Mouse (Mus musculus) frontal cortex, postnatal 10 days (tissue): ENCODE measurements around the gene Pi16.

Experiments
- DNase-seq, 2 experiments: peaks; one replicate each; pipeline ENCODE4 v3.0.0; 2022; ENCODE audit warnings: low spot score in 2 of 2, mixed read lengths in 1 of 2

Pi16 gene

GRCm38 (mm10) chr17:29356882-29357281, 39.4 kb downstream of the Pi16 start:
- DNase-seq, result no peak

DNA sequence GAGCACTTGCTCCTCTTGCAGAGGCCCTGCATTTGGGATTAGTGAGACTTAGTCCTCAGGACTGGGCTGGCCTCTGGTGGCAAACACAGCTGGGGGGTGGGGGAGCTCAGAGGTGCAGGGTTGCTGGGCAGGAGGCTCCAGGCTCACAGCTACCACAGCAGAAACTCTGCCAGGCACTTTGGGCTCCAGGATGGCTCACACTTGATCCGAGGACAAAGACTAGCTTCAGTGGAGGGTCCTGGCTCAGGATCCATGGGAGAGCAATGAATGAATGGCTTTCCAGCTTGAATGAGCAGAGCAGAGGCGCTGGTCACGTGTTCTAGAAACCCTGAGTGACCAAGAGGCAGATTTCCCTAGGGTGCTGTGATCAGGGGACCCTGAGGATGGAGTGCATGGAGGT, 41.4 kb downstream of the Pi16 start:
- DNase-seq, result no peak

GRCm38 (mm10) chr17:29360761-29361221, 43.3 kb downstream of the Pi16 start, which contains the start of gene Fgd2:
Gene Fgd2, plus strand, starts transcription at chr17:29360914.
- DNase-seq, result no peak

- DNase-seq, result no peak
Measured at GRCm38 (mm10) chr17:29361982-29362691, 44.7 kb downstream of the Pi16 start.

- DNase-seq, result no peak
Measured at GRCm38 (mm10) chr17:29363109-29363508, 45.6 kb downstream of the Pi16 start.

DNA sequence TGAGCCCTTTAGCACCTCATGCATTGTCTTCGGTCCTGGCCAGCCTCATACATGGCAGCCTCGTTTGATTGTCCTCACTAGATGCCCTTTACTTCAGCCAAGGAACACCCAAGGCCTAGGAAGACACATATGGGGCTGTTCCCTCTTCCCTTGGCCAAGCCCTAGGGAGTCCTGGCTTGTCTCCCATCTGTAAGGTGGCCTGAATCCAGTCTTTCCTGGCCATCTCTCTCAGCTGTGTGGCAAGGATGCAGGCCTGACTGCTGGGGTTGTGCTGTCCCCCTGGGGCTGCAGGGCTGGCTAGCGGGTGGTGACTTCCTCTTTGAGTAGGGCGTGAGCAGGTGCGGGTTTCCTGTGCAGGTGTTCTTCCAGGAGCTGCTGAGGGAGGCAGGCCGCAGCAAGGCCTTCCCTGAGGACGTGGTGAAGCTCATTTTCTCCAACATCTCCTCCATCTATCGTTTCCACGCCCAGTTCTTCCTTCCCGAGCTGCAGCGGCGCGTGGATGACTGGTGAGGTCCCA, 47.7 kb downstream of the Pi16 start:
- no peak for DNase-seq

- no peak for DNase-seq
Measured at GRCm38 (mm10) chr17:29368726-29369125, 51.2 kb downstream of the Pi16 start.

DNA sequence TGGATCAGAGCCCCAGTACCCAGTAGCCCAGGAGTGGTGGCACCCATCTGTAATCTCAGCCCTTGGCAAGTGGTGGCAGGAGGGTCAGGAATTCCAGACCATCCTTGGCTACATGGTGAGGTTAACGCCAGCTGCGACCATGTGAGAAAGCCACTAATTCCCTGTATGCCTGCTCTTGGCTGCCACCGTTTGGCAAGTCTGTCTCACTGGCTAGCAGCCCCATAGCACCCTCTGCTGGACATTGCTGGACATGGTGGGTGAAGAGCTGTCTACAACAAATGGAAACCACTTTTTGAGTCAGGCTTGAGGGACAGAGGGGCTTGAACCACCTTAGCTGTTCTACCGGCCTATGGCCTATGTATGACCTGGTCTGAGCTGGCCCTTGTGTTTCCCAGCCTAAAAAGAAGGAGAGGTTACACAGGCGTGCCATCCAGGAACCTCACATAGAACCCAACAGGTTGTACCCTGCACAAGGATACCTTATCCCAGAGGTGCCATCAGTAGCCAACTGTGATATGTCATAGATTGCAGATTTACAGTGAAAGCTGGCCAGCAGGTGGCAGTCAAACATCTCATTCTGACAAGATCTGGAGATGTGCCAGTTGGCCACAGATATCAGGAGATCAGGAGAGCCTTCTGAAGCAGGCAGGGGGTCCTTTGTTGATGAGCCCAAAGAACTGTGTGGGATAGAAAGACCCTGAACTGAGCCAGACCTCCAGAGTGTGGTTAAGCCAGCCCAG, 53.7 kb downstream of the Pi16 start:
- peak; percentile 79 to 88 for DNase-seq

GRCm38 (mm10) chr17:29375871-29376270, 58.4 kb downstream of the Pi16 start:
- no peak for DNase-seq

DNA sequence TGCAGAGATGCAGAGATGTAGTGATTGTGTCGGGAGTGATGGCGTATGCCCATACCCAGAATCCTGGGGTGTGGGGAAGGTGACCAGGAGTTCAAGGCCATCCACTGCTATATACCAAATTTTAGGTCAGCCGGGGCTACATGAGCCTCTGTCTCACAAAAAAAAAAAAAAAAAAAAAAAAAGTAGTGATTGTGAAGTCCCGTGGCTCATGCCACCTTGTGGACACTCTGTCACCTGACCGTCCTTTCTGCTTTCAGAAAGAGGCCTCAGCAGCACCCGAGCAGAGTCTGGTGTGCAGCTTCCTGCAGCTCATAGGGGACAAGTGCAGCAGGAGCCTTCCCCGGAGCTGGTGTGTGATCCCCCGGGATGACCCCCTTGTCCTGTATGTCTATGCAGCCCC, 60.6 kb downstream of the Pi16 start:
- DNase-seq, result no peak
